Mouse (Mus musculus) embryonic facial prominence, embryonic 10.5 days (tissue): ENCODE data around the gene Galm. TPM values are rescaled to one million over a fixed set of nuclear protein-coding genes. Genes with fewer than 3 reads are reported as not detected.

Experiments
- DNase-seq: peaks from one replicate; pipeline ENCODE4 v3.0.0-alpha.2; 2017; ENCODE audit warnings: low spot score
- H3K27ac ChIP-seq: fragments of 300-500 bp; sonication (generic); replicated peaks from 2 replicates; pipeline ENCODE4 v1.5.1; 2016; ENCODE audit warnings: mild to moderate bottlenecking
- H3K27me3 ChIP-seq: fragments of 300-500 bp; sonication (generic); replicated peaks from 2 replicates; pipeline ENCODE4 v1.6.1; 2016; ENCODE audit warnings: low read depth, mild to moderate bottlenecking; ENCODE audit not compliant: poor library complexity, severe bottlenecking
- H3K36me3 ChIP-seq: fragments of 300-500 bp; sonication (generic); replicated peaks from 2 replicates; pipeline ENCODE4 v1.6.1; 2016; ENCODE audit warnings: mild to moderate bottlenecking, moderate library complexity
- H3K4me1 ChIP-seq: fragments of 300-500 bp; sonication (generic); 2 replicates; pipeline ENCODE4 v1.6.1; 2016
- H3K4me3 ChIP-seq: fragments of 300-500 bp; sonication (generic); 2 replicates; pipeline ENCODE4 v1.5.1; 2016; ENCODE audit warnings: mild to moderate bottlenecking, moderate library complexity
- H3K9me3 ChIP-seq: fragments of 300-500 bp; sonication (generic); 2 replicates; pipeline ENCODE4 v1.6.1; 2016; ENCODE audit warnings: mild to moderate bottlenecking
- WGBS: fragments of 180-500 bp; shearing (Covaris S2); methylation state at CpG from one replicate; pipeline ENCODE4 v1.1.7; 2016; 5-methylcytosine and 5-hydroxymethylcytosine counted together
- polyA plus RNA-seq: library from polyadenylated mRNA; unstranded; fragments of >200 nt; fragmentation: Nextera tagmentation; extraction: Ambion mirVana; gene quantifications from 2 replicates; pipeline ENCODE4 v1.2.1, GENCODE M21; 2016

Gene Galm
- polyA plus RNA-seq, 1 experiment from 2014 or later, result 17.6 TPM

DNA sequence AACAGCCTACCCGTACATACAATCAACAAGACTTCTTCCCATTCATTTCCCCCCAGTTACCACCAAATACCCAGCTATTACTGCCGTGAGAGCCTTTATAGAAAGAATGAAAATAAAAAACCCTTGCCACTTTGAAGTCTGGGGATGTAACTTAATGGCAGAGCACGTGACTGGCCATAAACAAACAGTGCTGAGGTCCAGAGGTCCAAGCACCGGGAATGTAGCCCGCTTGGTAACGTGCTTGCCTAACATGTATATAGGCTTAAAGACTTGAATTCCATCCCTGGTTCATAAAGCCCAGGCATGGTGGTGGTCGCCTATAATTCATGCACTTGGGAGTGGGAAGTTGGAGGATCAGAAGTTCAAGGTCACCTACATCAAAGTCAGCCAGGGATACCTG is 4.6 kb downstream of the Galm start:
- H3K27me3 ChIP-seq, result no peaks in the 10 kb centered on the region
- WGBS, result 83% methylated on average over 7 of the region's 7 CpGs
- DNase-seq, result no peak

DNA sequence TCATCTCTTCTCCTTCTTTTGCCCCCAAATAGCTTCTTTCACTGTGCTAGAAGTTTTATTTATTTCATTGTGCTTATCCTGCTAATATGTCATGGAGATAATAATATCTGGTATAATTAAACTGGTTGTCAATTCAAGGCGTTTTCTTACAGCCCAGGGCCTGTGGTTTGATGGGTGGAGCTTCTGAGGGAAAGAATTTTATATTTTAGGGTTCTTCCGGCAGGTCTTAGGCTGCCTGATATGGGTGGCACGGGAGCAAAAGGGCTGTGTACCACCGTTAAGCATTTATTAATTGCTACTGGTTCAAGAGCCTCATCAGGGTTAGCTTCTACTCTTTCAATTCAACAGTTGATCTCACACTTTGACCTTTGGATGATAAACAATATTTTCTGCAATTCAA is 5.2 kb downstream of the Galm start:
- no peak for DNase-seq
- WGBS, result 87% methylated on average over 4 of the region's 4 CpGs
- Histone ChIP-seq H3K27ac (no peak overlapping the region), H3K36me3 (no peaks in the 10 kb centered on the region), H3K4me1 (peaks cover 18% of the 10 kb centered on the region), H3K4me3 (no peak overlapping the region), H3K9me3 (no peaks in the 10 kb centered on the region), H3K27me3 (no peaks in the 10 kb centered on the region)

More for the DNA sequence above, 4.6 kb downstream of the Galm start:
- H3K9me3 ChIP-seq, result no peaks in the 10 kb centered on the region
- H3K4me1 ChIP-seq, result peaks cover 19% of the 10 kb centered on the region
- H3K27ac ChIP-seq, result no peak overlapping the region
- H3K4me3 ChIP-seq, result no peak overlapping the region
- H3K36me3 ChIP-seq, result no peaks in the 10 kb centered on the region

DNA sequence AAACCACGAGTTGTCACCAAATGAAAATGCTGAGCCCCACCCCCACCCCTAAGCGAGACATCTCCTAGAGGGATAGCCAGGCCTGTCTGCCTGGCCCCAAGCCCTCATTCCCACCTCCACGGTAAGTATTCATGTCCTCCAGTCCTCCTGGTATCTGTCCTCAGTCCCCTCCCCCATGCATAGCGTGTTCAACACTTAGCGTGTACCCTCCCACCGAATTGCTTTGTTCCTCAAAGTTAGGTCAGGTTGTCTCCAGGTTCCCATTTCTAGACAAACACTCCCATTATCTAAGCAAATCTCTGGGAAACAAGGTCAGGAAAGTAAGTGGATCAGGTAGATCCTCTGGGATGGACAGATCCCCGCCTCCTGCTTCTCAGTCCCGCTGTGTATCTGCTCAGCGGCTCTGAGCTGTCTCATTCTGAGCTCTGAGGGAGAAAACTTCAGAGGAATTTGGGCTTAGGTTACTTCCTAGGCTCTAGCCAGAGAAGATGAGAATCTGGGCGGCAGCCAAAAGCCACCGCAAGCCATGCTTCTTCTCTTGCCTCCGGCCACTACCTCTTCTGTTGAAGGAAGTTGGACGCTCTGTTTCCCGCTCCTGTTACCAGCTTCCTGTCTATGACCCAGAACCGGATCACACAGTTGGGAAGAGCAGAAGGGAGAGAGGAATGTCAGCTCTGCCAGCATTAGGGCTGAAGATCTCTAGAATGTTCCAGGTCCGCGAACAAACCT is 11.3 kb downstream of the Galm start:
- no peaks in the 10 kb centered on the region for H3K27me3 ChIP-seq
- WGBS, result 84% methylated on average over 17 of the region's 17 CpGs
- no peaks in the 10 kb centered on the region for H3K9me3 ChIP-seq
- DNase-seq, result no peak
- no peaks in the 10 kb centered on the region for H3K36me3 ChIP-seq
- no peaks in the 10 kb centered on the region for H3K4me1 ChIP-seq
- H3K4me3 ChIP-seq, result no peak overlapping the region
- no peak overlapping the region for H3K27ac ChIP-seq

DNA sequence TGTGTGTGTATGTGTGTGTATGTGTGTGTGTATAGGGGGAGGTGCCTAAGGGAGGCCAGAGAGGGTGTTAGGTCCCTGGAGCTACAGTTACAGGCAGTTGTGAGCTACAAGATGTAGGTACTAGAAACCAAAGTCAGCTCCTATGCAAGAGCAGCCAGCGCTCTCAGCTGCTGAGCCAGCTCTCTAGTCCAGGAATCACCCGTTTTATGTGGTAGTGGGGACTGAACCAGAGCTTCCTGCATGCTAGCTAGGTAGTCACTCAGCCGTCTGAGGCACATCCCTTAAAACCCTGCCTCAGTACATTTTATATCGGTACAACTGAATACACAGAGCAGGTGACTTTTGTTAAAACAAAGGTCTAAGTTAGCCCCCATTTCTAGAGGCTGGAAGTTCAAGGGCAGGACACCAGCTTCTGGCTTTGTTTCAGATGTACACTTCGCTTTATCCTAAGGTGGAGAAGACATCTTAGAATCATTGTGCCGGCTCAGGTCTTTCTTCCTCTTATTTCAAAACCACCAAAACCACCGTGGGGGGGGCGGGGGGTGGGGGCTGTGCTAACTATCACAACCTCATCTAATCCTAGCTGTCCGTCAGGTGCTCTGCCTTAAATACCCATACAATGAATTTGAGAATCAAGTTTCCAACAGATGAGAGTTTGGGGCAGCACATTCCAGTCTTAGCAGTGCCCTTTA is 12.6 kb downstream of the Galm start:
- no peaks in the 10 kb centered on the region for H3K27me3 ChIP-seq
- H3K9me3 ChIP-seq, result no peaks in the 10 kb centered on the region
- WGBS, result 78% methylated on average over 9 of the region's 9 CpGs
- DNase-seq, result no peak
- no peak overlapping the region for H3K4me3 ChIP-seq
- H3K27ac ChIP-seq, result no peak overlapping the region
- no peaks in the 10 kb centered on the region for H3K36me3 ChIP-seq
- no peaks in the 10 kb centered on the region for H3K4me1 ChIP-seq

DNA sequence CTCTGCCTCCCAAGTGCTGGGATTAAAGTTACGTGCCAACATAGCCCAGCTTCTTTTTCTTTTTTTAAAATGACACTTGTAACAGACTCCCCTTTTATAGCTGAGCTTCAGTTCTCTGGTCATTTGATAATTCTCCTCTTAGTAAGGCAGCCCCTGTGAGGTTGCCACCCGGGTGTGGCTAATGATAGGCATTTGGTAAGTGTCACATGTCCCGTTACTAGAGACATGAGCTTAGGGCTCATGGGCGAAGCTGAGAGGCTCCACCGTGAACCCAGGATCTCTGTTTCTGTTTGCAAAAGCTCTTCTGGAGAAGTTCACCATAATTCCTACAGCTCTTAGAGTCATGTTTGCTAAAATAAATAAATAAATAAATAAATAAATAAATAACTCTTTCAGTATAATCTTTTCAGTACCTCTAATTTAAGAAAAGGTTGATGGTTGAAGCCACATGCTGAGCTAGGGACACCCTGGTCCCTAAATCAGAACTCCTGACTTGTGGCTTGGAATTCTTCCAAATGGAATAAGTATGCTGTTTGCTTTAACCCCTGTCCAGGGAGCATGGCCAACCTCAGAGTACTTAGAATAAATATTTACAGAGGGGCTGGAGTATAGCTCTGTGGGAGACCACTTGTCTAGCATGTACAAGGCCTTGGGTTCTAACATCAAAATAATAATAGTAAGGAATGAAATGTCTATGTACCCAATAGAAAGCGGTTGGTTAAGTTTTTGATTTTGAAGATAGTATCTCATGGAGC is 16.4 kb downstream of the Galm start:
- H3K4me3 ChIP-seq, result no peak overlapping the region
- no peaks in the 10 kb centered on the region for H3K27me3 ChIP-seq
- H3K36me3 ChIP-seq, result no peaks in the 10 kb centered on the region
- WGBS, result 89% methylated on average over 6 of the region's 6 CpGs
- no peaks in the 10 kb centered on the region for H3K9me3 ChIP-seq
- DNase-seq, result no peak
- no peak overlapping the region for H3K27ac ChIP-seq
- peaks cover 11% of the 10 kb centered on the region for H3K4me1 ChIP-seq

DNA sequence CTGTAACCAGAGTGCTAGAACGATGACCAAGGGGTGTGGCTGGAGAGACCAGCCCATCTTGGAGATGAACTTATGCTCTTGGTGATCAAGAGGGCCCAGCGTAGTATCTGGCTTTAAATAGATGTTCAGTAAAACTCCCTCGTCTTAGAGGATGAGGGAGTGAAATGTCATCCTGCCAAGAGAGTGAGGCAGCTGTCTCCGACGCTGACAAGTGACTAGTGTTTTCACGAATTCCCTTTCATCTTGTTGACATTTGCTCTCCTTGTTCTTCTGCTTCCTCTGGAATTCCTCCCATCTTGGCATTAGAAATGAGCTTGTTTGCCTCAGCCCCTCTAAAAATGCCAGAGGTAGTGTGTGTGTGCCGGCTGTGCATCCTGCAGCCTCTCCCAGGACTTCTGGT is 17.9 kb downstream of the Galm start:
- Histone ChIP-seq H3K9me3 (no peaks in the 10 kb centered on the region), H3K4me3 (no peak overlapping the region), H3K27ac (no peak overlapping the region), H3K4me1 (peaks cover 11% of the 10 kb centered on the region), H3K27me3 (no peaks in the 10 kb centered on the region), H3K36me3 (no peaks in the 10 kb centered on the region)
- no peak for DNase-seq
- WGBS, result 62% methylated on average over 7 of the region's 7 CpGs

DNA sequence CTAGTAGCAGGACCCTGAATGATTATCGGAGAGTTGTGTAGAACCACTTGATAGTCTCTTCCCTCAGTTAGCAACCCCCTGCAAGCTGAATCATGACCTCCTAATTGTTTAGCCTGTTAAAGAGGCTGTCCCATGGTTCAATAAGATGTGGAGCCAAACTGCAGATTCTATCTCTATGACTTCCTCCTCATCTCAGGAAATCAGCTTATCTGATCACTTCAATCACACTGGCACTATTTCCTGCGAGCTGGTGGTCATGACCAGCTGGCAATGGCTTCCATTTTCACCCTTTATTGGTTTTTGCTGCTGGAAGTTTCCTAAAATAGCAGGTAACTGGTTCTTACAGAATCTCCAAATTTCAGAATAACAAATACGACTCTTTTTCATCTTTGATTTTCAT is 18.5 kb downstream of the Galm start:
- DNase-seq, result no peak
- Histone ChIP-seq H3K9me3 (no peaks in the 10 kb centered on the region), H3K27me3 (no peaks in the 10 kb centered on the region), H3K4me1 (peaks cover 11% of the 10 kb centered on the region), H3K27ac (no peak overlapping the region), H3K4me3 (no peak overlapping the region), H3K36me3 (no peaks in the 10 kb centered on the region)
- WGBS, result 84% methylated on average over 3 of the region's 3 CpGs

DNA sequence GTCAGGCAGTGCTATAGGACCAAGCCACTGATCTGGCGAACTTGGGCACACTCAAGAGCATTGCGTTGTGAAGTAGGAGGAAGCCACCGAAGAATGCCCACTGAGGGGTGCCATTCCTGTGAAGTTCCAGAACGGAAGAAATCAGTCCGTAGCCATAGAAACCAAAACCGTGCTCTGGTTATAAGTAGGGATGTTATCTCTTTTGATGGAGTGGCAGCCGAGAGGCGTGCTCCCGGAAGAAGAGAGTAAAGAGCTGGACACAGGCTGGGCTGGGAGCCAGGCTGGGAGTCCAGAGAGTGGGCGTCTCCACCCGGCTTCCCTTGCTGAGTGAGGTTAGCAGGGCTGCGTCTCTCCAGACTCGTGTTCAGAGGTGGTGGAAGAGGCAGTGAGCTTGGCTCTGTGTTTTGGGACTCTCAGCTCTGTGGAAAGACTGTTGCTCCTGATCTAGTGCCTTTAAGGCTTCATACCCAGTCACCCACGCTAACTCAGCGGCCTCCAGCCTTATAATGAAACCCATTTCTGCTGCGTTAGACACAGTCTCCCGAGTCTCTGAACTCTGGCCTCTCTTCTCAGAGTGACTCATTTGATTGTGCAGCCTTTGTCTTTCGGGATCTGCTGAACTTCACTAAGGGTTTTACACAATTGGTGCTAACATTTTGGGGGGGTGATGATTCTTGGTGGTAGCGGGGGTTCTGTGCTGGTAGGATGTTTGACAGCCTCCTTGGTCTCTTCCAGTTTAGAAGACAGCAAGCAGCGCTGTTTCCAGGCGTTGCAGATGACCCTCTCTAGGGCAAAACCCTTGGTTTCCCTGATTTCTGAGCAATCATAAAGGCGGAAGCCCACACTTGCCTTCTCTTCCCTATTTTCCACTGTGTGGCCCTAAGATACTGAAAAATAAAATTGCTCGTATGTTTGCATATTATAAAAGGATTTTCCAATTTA is 21.1 kb downstream of the Galm start:
- Histone ChIP-seq H3K27me3 (no peaks in the 10 kb centered on the region), H3K36me3 (no peaks in the 10 kb centered on the region), H3K4me1 (peaks cover 11% of the 10 kb centered on the region), H3K4me3 (no peak overlapping the region), H3K9me3 (no peaks in the 10 kb centered on the region), H3K27ac (no peak overlapping the region)
- no peak for DNase-seq
- 72% methylated on average over 23 of the region's 23 CpGs for WGBS

DNA sequence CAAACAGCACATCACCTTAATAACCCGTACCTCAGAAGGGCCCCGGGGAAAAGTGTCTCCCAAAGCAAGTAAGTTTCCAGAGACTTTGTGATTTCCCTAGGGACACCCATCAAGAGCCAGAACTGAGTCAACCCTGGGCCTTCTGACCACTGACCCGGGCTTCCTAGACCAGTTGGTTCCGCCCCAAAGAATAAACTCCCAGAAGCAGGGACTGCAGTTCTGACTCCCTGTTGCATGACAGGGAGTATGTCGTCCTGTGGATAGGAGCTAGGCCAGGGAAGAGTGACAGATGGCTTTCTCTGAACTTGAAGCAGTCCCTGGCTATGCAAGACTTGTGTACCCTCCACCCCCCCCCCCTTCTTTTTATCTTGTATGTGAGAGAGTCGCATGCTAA is 21.7 kb downstream of the Galm start:
- no peak for DNase-seq
- Histone ChIP-seq H3K27ac (no peak overlapping the region), H3K4me3 (no peak overlapping the region), H3K27me3 (no peaks in the 10 kb centered on the region), H3K36me3 (no peaks in the 10 kb centered on the region; the same call in 1 of the 2 replicates), H3K4me1 (peaks cover 11% of the 10 kb centered on the region), H3K9me3 (no peaks in the 10 kb centered on the region)
- WGBS, result 88% methylated on average over 6 of the region's 6 CpGs

DNA sequence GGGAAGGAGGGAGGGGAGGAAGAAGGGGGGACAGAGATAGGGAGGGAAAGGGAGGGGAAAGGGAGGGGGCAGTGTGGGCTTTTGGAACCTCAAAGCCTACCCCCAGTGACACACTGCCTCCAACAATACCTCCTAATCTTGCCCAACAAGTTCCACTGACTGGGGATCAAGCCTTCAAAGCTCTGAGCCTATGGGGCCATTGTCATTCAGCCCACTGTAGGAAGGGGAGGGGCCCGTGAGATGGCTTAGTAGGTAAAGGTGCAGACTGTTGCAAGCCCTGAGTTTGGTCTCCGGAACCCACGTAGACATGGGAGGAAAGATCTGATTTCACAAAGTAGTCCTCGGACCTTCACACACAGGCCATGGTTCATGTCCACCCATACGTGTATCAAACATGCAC is 24.1 kb downstream of the Galm start:
- Histone ChIP-seq H3K36me3 (no peaks in the 10 kb centered on the region; the same call in 1 of the 2 replicates), H3K27me3 (no peaks in the 10 kb centered on the region), H3K9me3 (no peaks in the 10 kb centered on the region), H3K27ac (no peak overlapping the region), H3K4me1 (peaks cover 8% of the 10 kb centered on the region), H3K4me3 (no peak overlapping the region)
- 23% methylated on average over 5 of the region's 5 CpGs for WGBS
- peak; percentile 22 for DNase-seq

DNA sequence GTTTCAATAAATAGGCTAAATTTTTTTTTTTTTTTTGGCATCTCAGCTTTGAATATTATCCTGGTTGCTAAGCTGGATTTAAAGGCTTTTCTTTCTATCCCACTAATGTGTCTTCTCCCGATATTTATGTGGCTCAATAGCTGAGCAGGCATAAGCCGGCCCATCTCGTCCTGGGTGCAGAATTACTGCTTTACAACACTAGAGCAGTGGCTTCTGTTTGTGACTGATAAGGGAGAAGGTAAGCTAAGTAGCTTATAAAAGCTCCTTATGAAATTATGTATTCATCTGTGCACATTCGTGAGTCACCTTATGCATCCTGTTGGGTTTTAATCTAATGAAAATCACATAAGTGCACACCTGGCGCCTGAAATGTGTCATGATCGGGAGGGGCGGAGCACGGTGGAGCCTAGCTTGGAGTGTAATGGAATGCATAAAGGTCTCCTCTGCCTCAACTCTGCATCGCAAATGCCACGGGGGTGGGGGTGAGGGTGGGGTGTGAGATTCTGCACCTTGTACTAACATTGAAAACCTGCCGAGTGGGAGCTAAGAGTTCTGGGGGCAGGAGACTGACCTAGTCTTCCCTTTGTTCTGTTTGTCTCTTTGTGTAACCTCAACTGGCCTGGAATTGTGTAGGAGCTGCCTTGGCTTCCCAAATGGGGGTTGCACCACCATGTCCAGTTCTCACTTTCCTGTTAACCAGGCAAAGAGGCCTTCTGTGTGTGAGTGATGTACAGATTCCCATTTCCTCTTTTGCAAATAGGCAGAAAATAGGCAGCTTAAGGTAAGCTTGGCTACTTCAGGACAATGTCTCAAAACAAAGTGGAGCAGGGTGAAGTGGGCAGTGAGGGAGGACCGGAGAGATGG is 25.7 kb downstream of the Galm start:
- 80% methylated on average over 12 of the region's 12 CpGs for WGBS
- Histone ChIP-seq H3K4me3 (no peak overlapping the region), H3K27ac (no peak overlapping the region), H3K9me3 (no peaks in the 10 kb centered on the region), H3K4me1 (peaks cover 6% of the 10 kb centered on the region), H3K27me3 (no peaks in the 10 kb centered on the region), H3K36me3 (no peaks in the 10 kb centered on the region; the same call in 1 of the 2 replicates)
- DNase-seq, result no peak
